Mouse (Mus musculus) heart, postnatal 0 days (tissue): ENCODE results near the gene Phgdh. TPM values are rescaled to one million over a fixed set of nuclear protein-coding genes. Genes with fewer than 3 reads are reported as not detected.

Experiments used
- ATAC-seq: fragments of 200-750 bp; cut with Nextera tagmentation; 2 replicates; pipeline ENCODE4 v1.8.0; 2017; ENCODE audit warnings: low read depth, moderate number of reproducible peaks, moderate library complexity; ENCODE audit not compliant: insufficient read depth
- DNase-seq: peaks from one replicate; pipeline ENCODE4 v3.0.0-alpha.2; 2016; ENCODE audit warnings: low spot score
- H3K27ac ChIP-seq: fragments of 300-500 bp; sonication (generic); 2 replicates; pipeline ENCODE4 v1.5.1; 2014; ENCODE audit warnings: low read depth, mild to moderate bottlenecking
- H3K27me3 ChIP-seq: fragments of 300-500 bp; sonication (generic); 2 replicates; pipeline ENCODE4 v1.6.1; 2014; ENCODE audit warnings: low read length, mixed read lengths; ENCODE audit not compliant: control insufficient read depth, insufficient read depth
- H3K36me3 ChIP-seq: fragments of 300-500 bp; sonication (generic); replicated peaks from 2 replicates; pipeline ENCODE4 v1.6.1; 2014; ENCODE audit warnings: low read length, mixed read lengths; ENCODE audit not compliant: control insufficient read depth, insufficient read depth
- H3K4me1 ChIP-seq: fragments of 300-500 bp; sonication (generic); 2 replicates; pipeline ENCODE4 v1.6.1; 2014; ENCODE audit warnings: antibody characterized with exemption; ENCODE audit not compliant: control insufficient read depth, insufficient read depth
- H3K4me2 ChIP-seq: fragments of 300-500 bp; sonication (generic); 2 replicates; pipeline ENCODE4 v1.6.1; 2014; ENCODE audit warnings: low read depth, mild to moderate bottlenecking, low read length, moderate library complexity
- H3K4me3 ChIP-seq: fragments of 300-500 bp; sonication (generic); 2 replicates; pipeline ENCODE4 v1.5.1; 2014; ENCODE audit warnings: low read depth, low read length
- H3K9ac ChIP-seq: fragments of 300-500 bp; sonication (generic); replicated peaks from 2 replicates; pipeline ENCODE4 v1.6.1; 2014; ENCODE audit warnings: low read depth, low read length, mixed read lengths
- H3K9me3 ChIP-seq: fragments of 300-500 bp; sonication (generic); replicated peaks from 2 replicates; pipeline ENCODE4 v1.6.1; 2016; ENCODE audit warnings: low read length; ENCODE audit not compliant: control insufficient read depth
- CTCF ChIP-seq: IDR thresholded peaks from 2 replicates; pipeline ENCODE4 v1.5.1; 2016; ENCODE audit warnings: antibody characterized with exemption, control low read depth, low read depth
- EP300 ChIP-seq: IDR thresholded peaks from 2 replicates; pipeline ENCODE4 v1.6.1; 2016; ENCODE audit warnings: antibody characterized with exemption, low read depth
- WGBS: fragments of 180-500 bp; shearing (Covaris S2); extraction: QIAGEN DNeasy Blood & Tissue Kit; methylation state at CpG from one replicate; pipeline ENCODE4 v1.1.7; 2014; 5-methylcytosine and 5-hydroxymethylcytosine counted together
- polyA plus RNA-seq: library from polyadenylated mRNA; unstranded; fragments of >200 nt; fragmentation: Nextera tagmentation; extraction: Ambion mirVana; gene quantifications from 2 replicates; pipeline ENCODE4 v1.2.1, GENCODE M21; 2015
- total RNA-seq: library from RNA; depleted of rRNA; stranded (reverse); fragments of >200 nt; gene quantifications from 2 replicates; pipeline ENCODE4 v1.2.3, GENCODE M21; 2014; ENCODE audit warnings: low replicate concordance

The Phgdh gene
- total and polyA plus RNA-seq, 2 experiments from 2014 or later: 15.5 to 19.7 TPM

DNA sequence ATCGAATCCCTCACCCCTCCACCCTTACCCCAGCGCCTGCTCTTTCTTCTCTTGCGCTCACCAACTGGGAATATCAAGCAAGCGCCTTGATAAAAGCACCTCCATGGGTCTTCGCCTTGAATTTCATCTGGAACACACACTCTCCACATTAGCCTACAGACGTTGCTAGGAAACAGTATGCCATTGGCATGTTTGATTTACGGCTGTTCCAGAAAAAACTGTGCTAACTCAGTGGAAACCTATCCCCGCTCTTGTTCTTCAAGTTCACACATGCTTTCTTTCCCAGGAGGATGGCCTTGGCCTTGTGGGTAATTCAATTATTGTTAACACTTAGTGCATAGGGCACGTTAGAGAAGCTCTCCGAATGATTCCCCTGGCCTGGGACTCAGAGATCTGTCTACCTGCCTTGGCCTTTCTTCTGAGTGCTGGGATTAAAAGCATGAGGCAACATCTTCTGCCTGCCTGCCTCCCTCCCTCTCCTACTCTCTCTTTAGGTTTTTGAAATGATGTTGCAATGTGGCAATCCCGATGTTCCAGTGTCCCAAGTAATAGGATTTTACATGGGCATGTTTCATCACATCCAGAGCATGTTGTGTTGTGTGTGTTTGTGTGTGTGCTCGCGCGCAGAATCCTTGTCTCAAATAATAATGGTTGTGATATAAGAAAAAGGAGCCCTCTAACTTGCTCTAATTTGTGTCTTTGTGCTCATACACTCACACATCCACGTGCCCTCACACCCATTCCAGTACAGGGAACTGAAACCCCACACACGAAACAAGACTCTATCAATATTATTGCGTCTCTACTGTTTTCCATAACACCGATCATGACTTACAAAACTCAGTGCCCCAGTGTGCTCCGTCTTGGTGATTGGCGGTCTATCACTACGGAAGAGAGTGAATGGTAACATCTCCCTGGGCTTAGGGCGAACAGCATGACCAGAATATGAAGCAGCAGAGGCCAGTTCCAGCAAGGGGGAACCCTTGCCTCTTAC is 2.8 kb downstream of the Phgdh start:
- Histone ChIP-seq H3K4me2 (no peak overlapping the region), H3K4me3 (no peak overlapping the region), H3K4me1 (no peaks in the 10 kb centered on the region; the same call in 1 of the 2 replicates), H3K9me3 (no peaks in the 10 kb centered on the region), H3K9ac (no peak overlapping the region), H3K27ac (no peak overlapping the region), H3K36me3 (0 out of 2 replicates have a peak, but pooled peaks cover 5% of the 10 kb centered on the region), H3K27me3 (no peaks in the 10 kb centered on the region)
- no peak for DNase-seq
- no peak for ATAC-seq
- no peak for TF ChIP-seq EP300
- no peak for TF ChIP-seq CTCF
- WGBS: 88% methylated on average over 22 of the region's 22 CpGs

DNA sequence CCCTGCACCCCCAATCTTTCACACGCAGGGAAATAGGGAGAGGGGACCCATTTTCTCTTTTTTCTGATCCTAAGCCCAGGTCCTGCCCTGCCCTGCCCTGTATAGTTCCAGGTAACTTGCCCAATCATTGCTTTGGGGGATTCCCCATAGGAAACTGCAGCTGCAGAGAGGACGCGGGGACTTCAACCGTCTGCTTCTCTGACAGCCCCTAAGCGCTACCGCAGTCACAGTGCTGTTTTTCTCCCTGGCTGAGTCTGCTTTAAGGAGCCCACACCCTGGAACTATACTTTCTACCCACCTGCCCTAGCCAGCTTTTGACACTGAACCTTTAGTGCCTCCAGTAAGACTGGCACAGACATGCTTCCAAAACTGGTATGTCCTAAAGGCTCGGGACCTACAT is 3.9 kb downstream of the Phgdh start:
- TF ChIP-seq CTCF (no peak), EP300 (no peak)
- Histone ChIP-seq H3K27me3 (no peaks in the 10 kb centered on the region), H3K4me3 (no peak overlapping the region), H3K27ac (no peak overlapping the region), H3K4me2 (no peak overlapping the region), H3K4me1 (no peaks in the 10 kb centered on the region; the same call in 1 of the 2 replicates), H3K9ac (no peak overlapping the region), H3K9me3 (no peaks in the 10 kb centered on the region), H3K36me3 (0 out of 2 replicates have a peak, but pooled peaks cover 5% of the 10 kb centered on the region)
- WGBS: 77% methylated on average over 7 of the region's 7 CpGs
- ATAC-seq: no peak
- DNase-seq: no peak

DNA sequence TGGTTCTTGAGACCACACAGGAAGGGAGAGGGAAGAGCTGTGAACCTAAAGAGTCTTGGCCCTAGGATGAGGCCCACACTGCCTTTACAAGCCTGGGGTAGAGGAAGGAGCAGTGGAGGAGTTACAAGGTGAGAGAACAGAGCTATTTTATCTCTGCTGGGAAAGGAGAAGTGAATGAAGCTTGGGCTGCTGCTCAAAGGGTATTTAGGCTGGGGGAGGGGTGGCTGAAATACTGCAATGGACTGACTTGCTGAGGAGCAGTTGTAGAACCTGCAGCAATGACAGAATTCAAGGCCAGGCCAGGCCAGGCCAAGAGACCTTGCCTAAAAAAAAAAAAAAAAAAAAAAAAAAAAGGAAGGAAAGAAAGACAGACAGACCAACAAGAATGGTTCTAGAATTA is 4.5 kb downstream of the Phgdh start:
- no peaks in the 10 kb centered on the region for H3K9me3 ChIP-seq
- H3K36me3 ChIP-seq: 0 out of 2 replicates have a peak, but pooled peaks cover 5% of the 10 kb centered on the region
- H3K27ac ChIP-seq: no peak overlapping the region
- H3K27me3 ChIP-seq: no peaks in the 10 kb centered on the region
- no peak overlapping the region for H3K9ac ChIP-seq
- ATAC-seq (no peak), DNase-seq (no peak)
- TF ChIP-seq CTCF (no peak), EP300 (no peak)
- H3K4me1 ChIP-seq: no peaks in the 10 kb centered on the region; the same call in 1 of the 2 replicates
- H3K4me2 ChIP-seq: no peak overlapping the region
- H3K4me3 ChIP-seq: no peak overlapping the region

DNA sequence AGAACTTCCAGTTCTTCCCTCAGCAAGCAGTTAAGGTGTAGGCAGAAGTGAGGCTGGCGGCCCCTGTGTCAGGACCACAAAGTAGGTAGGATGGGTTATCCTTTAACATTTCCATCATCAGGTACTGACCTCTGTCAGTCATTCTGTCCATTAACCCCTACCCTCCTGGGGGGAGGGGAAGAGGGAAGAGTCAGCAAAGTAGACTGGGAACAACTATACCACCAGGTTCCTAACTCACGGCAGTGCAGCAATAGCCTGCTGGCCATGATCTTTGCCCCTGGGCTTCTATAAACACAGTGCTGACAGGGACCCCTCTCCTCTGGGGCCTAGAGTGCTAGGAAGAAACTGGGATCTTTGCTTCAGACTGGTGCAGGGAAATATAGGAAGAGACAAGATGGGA is 5.8 kb downstream of the Phgdh start:
- H3K9ac ChIP-seq: no peak overlapping the region
- DNase-seq: no peak
- H3K4me3 ChIP-seq: no peak overlapping the region
- no peak for ATAC-seq
- 0 out of 2 replicates have a peak, but pooled peaks cover 5% of the 10 kb centered on the region for H3K36me3 ChIP-seq
- H3K4me2 ChIP-seq: no peak overlapping the region
- TF ChIP-seq CTCF: no peak
- H3K27ac ChIP-seq: no peak overlapping the region
- H3K9me3 ChIP-seq: no peaks in the 10 kb centered on the region
- 98% methylated on average over 2 of the region's 2 CpGs for WGBS
- H3K4me1 ChIP-seq: no peaks in the 10 kb centered on the region; the same call in 1 of the 2 replicates
- H3K27me3 ChIP-seq: no peaks in the 10 kb centered on the region

DNA sequence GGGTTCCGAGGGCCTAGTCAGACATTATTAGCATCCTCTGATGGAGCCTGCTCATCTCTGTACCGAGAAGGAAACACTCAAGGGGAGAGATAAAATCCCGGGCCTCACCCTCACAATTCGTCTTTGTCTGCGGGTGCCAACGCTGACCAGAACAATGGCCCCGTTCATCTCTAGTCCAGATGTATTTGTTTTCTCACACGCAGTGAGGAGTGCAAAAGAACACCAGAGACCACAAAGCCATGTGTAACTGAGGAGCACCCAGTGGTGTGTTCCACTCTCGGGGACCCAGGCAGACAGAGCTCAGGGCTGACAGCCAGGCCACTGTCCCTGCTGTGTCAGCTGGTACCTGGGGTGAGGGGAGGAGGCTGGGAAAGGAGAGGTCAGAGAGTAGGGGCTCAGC is 15.6 kb downstream of the Phgdh start:
- Histone ChIP-seq H3K36me3 (no peaks in the 10 kb centered on the region; the same call in 1 of the 2 replicates), H3K27ac (no peak overlapping the region), H3K27me3 (no peaks in the 10 kb centered on the region), H3K4me3 (no peak overlapping the region), H3K4me1 (no peaks in the 10 kb centered on the region), H3K9me3 (no peaks in the 10 kb centered on the region), H3K9ac (no peak overlapping the region), H3K4me2 (no peak overlapping the region)
- 60% methylated on average over 9 of the region's 9 CpGs for WGBS
- DNase-seq: no peak
- no peak for TF ChIP-seq CTCF
- no peak for TF ChIP-seq EP300
- ATAC-seq: no peak
